Mouse (Mus musculus): ENCODE measurements around the gene Tmem266. TPM values are rescaled to one million over a fixed set of nuclear protein-coding genes. Genes with fewer than 3 reads are reported as not detected.
A peak's percentile ranks its signal among the peaks of the same experiment; 100 is the strongest.

The Tmem266 gene
- total and polyA plus RNA-seq, 2 experiments from 2014 or later: 5.9 to 7.1 TPM

DNA sequence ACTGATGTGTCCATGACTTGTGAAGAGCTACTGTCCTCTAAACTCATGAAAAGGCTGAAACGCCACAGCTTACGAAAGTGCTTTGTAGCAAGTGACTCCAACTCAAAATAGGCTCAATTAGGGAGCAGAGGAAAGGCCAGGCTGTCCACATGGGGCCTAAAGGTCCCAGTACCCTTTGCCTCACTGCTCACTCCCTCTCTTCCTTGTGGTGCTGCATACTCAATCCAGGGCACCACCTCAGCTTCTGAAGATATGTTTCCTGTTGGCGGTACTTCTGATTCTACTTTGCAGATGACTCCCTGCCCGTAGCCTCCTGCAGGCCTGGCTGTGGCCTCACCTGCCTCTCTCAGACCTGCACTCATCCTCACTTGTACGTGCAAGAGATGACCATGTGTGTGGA, 126.7 kb downstream of the Tmem266 start:
- H3K9me3 ChIP-seq (ENCODE audit: low read length): no peaks in the 10 kb centered on the region
- no peak for ATAC-seq
- DNase-seq (ENCODE audit: low spot score): no peak
- no peak overlapping the region for H3K27ac ChIP-seq
- H3K4me3 ChIP-seq (ENCODE audit: low read length): no peak overlapping the region
- WGBS: 92% methylated on average over 5 of the region's 5 CpGs
- TF ChIP-seq CTCF (IDR thresholded peaks at IDR 0.05; ENCODE audit: low read depth): no peak
- no peaks in the 10 kb centered on the region for H3K4me1 ChIP-seq (ENCODE audit: insufficient read depth, low read length)
- H3K27me3 ChIP-seq (ENCODE audit: insufficient read depth, low read length): no peaks in the 10 kb centered on the region
- no peaks in the 10 kb centered on the region; the same call in 1 of the 2 replicates for H3K36me3 ChIP-seq (ENCODE audit: insufficient read depth, low read length)
- H3K4me2 ChIP-seq (ENCODE audit: low read depth, low read length): no peak overlapping the region
- no peak overlapping the region for H3K9ac ChIP-seq (replicated peaks; ENCODE audit: low read length)

DNA sequence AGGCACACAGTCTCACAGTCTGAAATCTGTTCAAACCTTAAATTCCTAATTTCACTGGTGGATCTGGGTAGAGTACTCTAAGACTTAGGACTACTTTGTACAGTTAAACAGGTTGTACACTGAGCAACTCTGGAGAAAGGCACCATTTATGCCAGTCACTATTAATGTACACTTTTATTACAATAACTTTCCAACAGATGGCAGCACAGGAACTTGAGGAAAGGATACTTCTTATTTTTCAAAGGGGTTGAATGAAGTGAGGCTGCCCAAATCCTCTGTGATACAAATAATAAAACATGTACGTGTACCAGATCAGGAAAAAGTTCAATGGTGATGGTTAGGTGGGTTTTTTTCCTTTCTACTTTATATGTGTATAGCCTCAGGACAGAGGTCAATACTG, 141.7 kb downstream of the Tmem266 start:
- peak; percentile 71 for DNase-seq (ENCODE audit: low spot score)
- H3K27ac ChIP-seq: no peak overlapping the region
- no peaks in the 10 kb centered on the region for H3K27me3 ChIP-seq (ENCODE audit: insufficient read depth, low read length)
- 47% methylated on average over 1 of the region's 1 CpGs for WGBS
- H3K9ac ChIP-seq (replicated peaks; ENCODE audit: low read length): no peak overlapping the region
- H3K36me3 ChIP-seq (ENCODE audit: insufficient read depth, low read length): no peaks in the 10 kb centered on the region; the same call in 1 of the 2 replicates
- H3K4me2 ChIP-seq (ENCODE audit: low read depth, low read length): no peak overlapping the region
- peak; percentile 61 for TF ChIP-seq CTCF (IDR thresholded peaks at IDR 0.05; ENCODE audit: low read depth)
- no peak overlapping the region for H3K4me3 ChIP-seq (ENCODE audit: low read length)
- H3K4me1 ChIP-seq (ENCODE audit: insufficient read depth, low read length): no peaks in the 10 kb centered on the region
- no peaks in the 10 kb centered on the region for H3K9me3 ChIP-seq (ENCODE audit: low read length)
- no peak for ATAC-seq

DNA sequence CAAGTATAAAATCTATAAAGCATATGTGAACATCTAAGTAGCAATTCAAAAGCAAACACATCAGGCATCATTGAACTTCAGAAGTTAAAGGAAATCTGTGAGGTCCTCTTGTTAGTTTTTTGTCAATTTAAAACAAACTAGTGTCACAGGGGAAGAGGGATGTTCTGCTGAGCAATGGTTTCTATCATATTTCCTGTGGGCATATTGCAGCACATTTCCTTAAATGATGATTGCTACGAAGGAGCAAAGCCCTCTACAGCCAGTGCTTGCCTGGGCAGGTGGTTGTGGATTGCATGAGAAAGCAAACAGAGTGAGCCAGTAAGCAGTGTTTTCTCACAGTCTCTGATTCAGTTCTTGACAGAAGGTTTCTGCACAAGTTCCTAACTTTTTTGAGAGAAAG, 149.4 kb downstream of the Tmem266 start:
- no peak for DNase-seq (ENCODE audit: low spot score)
- H3K9me3 ChIP-seq (ENCODE audit: low read length): no peaks in the 10 kb centered on the region
- H3K36me3 ChIP-seq (ENCODE audit: insufficient read depth, low read length): no peaks in the 10 kb centered on the region
- H3K4me2 ChIP-seq (ENCODE audit: low read depth, low read length): no peak overlapping the region
- TF ChIP-seq CTCF (IDR thresholded peaks at IDR 0.05; ENCODE audit: low read depth): no peak
- no peak overlapping the region for H3K27ac ChIP-seq
- no peaks in the 10 kb centered on the region for H3K4me1 ChIP-seq (ENCODE audit: insufficient read depth, low read length)
- no peak for ATAC-seq
- H3K27me3 ChIP-seq (ENCODE audit: insufficient read depth, low read length): no peaks in the 10 kb centered on the region
- H3K9ac ChIP-seq (replicated peaks; ENCODE audit: low read length): no peak overlapping the region
- no peak overlapping the region for H3K4me3 ChIP-seq (ENCODE audit: low read length)
- WGBS: 69% methylated on average over 1 of the region's 1 CpGs

DNA sequence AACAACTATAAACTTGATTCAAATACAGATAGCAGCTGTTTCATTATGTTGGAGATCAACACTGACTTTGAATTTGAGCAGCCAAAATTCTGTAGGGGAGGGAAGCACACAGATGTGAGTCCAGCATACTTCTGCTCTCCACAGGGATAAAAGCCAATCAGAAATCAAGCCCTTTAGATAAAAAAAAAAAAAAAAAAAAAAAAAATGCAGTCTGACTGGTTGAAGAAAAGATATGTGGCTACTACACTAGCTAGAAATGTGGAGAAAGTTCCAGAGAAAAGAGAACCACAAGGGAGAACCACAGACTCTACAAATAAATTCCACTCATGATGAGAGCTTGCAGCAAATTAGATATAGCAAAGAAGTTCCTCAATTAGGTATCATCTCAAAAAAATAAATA, 152.0 kb downstream of the Tmem266 start:
- Histone ChIP-seq H3K9me3 (ENCODE audit: low read length) (no peaks in the 10 kb centered on the region), H3K27me3 (ENCODE audit: insufficient read depth, low read length) (no peaks in the 10 kb centered on the region), H3K9ac (replicated peaks; ENCODE audit: low read length) (no peak overlapping the region), H3K4me2 (ENCODE audit: low read depth, low read length) (no peak overlapping the region), H3K4me1 (ENCODE audit: insufficient read depth, low read length) (no peaks in the 10 kb centered on the region), H3K36me3 (ENCODE audit: insufficient read depth, low read length) (no peaks in the 10 kb centered on the region), H3K27ac (no peak overlapping the region), H3K4me3 (ENCODE audit: low read length) (no peak overlapping the region)
- DNase-seq (ENCODE audit: low spot score) (no peak), ATAC-seq (no peak)
- no peak for TF ChIP-seq CTCF (IDR thresholded peaks at IDR 0.05; ENCODE audit: low read depth)

DNA sequence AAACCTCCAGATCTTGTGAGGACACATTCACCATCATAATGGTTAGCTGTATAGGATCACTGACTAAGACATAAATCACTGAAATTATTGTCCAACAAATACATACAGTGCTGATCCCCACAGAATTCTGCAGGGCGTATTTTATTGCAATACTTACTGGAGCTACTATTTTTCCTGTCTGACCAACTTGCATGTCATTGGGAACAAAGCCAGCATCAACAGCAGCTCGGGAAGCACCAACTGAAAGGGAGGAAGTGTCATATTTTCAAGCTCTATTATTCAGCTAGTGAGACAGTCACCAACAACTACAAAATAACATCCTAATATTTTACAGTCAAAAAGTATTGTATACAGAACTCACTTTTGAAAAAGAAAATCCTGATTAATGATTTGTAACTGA, 155.4 kb downstream of the Tmem266 start:
- Histone ChIP-seq H3K27me3 (ENCODE audit: insufficient read depth, low read length) (no peaks in the 10 kb centered on the region), H3K9me3 (ENCODE audit: low read length) (no peaks in the 10 kb centered on the region), H3K9ac (replicated peaks; ENCODE audit: low read length) (no peak overlapping the region), H3K27ac (no peak overlapping the region), H3K4me2 (ENCODE audit: low read depth, low read length) (no peak overlapping the region), H3K36me3 (ENCODE audit: insufficient read depth, low read length) (no peaks in the 10 kb centered on the region), H3K4me3 (ENCODE audit: low read length) (no peak overlapping the region), H3K4me1 (ENCODE audit: insufficient read depth, low read length) (no peaks in the 10 kb centered on the region)
- TF ChIP-seq CTCF (IDR thresholded peaks at IDR 0.05; ENCODE audit: low read depth): no peak
- WGBS: 51% methylated on average over 2 of the region's 2 CpGs
- DNase-seq (ENCODE audit: low spot score) (peak; percentile 4), ATAC-seq (no peak)

Other genes with a start within 250 kb of the Tmem266 start
- 23.5 and 24.7 TPM in 2 replicates for gene Ube2q2, start 178.1 kb upstream of the Tmem266 start, total RNA-seq (2014; rRNA removed)
- 33.0 and 35.5 TPM in 2 replicates for gene Ube2q2, start 178.1 kb upstream of the Tmem266 start, polyA plus RNA-seq (2015; fragmentation: Nextera tagmentation; extraction: Ambion mirVana)
- 55.2 and 58.3 TPM in 2 replicates for gene Fbxo22, start 118.0 kb upstream of the Tmem266 start, total RNA-seq (2014; rRNA removed)
- 69.5 and 70.0 TPM in 2 replicates for gene Fbxo22, start 118.0 kb upstream of the Tmem266 start, polyA plus RNA-seq (2015; fragmentation: Nextera tagmentation; extraction: Ambion mirVana)
- gene Nrg4, start 69 bp upstream of the Tmem266 start, total RNA-seq (2014; rRNA removed): 0.07 and 0.68 TPM in 2 replicates
- 1.1 and 1.7 TPM in 2 replicates for gene Nrg4, start 69 bp upstream of the Tmem266 start, polyA plus RNA-seq (2015; fragmentation: Nextera tagmentation; extraction: Ambion mirVana)
- 12.5 and 17.6 TPM in 2 replicates for gene Etfa, start 185.3 kb downstream of the Tmem266 start, total RNA-seq (2014; rRNA removed)
- gene Etfa, start 185.3 kb downstream of the Tmem266 start, polyA plus RNA-seq (2015; fragmentation: Nextera tagmentation; extraction: Ambion mirVana): 127 and 145 TPM in 2 replicates
- 1.2 and 1.6 TPM in 2 replicates for gene Isl2, start 211.8 kb downstream of the Tmem266 start, total RNA-seq (2014; rRNA removed)
- gene Isl2, start 211.8 kb downstream of the Tmem266 start, polyA plus RNA-seq (2015; fragmentation: Nextera tagmentation; extraction: Ambion mirVana): 0.53 and 0.95 TPM in 2 replicates